Mouse (Mus musculus) ES-CJ7 (cell line): ENCODE data around the gene Egln1.

Experiments
- DNase-seq: peaks from one replicate; pipeline ENCODE4 v3.0.0; 2011; ENCODE audit warnings: low read depth, low spot score

Egln1 gene

GRCm38 (mm10) chr8:124949209-124950068, at the start of gene Egln1:
Gene Egln1, minus strand, starts transcription at chr8:124949324.
- peak; percentile 46 for DNase-seq

GRCm38 (mm10) chr8:124995776-124996175, 46.7 kb upstream of the Egln1 start:
- no peak for DNase-seq

GRCm38 (mm10) chr8:124991668-124991926, 42.5 kb upstream of the Egln1 start:
- DNase-seq = no peak

- DNase-seq = peak; percentile 40
These were observed 42.0 kb upstream of the Egln1 start for GRCm38 (mm10) chr8:124990923-124991667.

GRCm38 (mm10) chr8:124980828-124981227, 31.7 kb upstream of the Egln1 start:
- peak; percentile 64 for DNase-seq

GRCm38 (mm10) chr8:124980036-124980435, 30.9 kb upstream of the Egln1 start:
- DNase-seq = peak; percentile 76

GRCm38 (mm10) chr8:124978026-124978425, 28.9 kb upstream of the Egln1 start:
- DNase-seq = no peak

GRCm38 (mm10) chr8:124976211-124976610, 27.1 kb upstream of the Egln1 start:
- DNase-seq = peak; percentile 57

GRCm38 (mm10) chr8:124974254-124974653, 25.1 kb upstream of the Egln1 start:
- DNase-seq = no peak

GRCm38 (mm10) chr8:124973221-124973620, 24.1 kb upstream of the Egln1 start:
- DNase-seq = no peak

GRCm38 (mm10) chr8:124970312-124970933, 21.3 kb upstream of the Egln1 start:
- DNase-seq = peak; percentile 55

- DNase-seq = no peak
These were observed 15.8 kb upstream of the Egln1 start for GRCm38 (mm10) chr8:124964966-124965365.

GRCm38 (mm10) chr8:124963246-124963645, 14.1 kb upstream of the Egln1 start:
- DNase-seq = no peak

GRCm38 (mm10) chr8:124960226-124960880, 11.2 kb upstream of the Egln1 start:
- no peak for DNase-seq

GRCm38 (mm10) chr8:124959462-124960225, 10.5 kb upstream of the Egln1 start:
- DNase-seq = no peak

- DNase-seq = no peak
These were observed 5.5 kb upstream of the Egln1 start for GRCm38 (mm10) chr8:124954572-124955082.

- DNase-seq = no peak
These were observed 4.1 kb upstream of the Egln1 start for GRCm38 (mm10) chr8:124953188-124953587.

- DNase-seq = no peak
These were observed 1.7 kb upstream of the Egln1 start for GRCm38 (mm10) chr8:124950865-124951264.

GRCm38 (mm10) chr8:124950069-124950456, 939 bp upstream of the Egln1 start:
- no peak for DNase-seq

GRCm38 (mm10) chr8:124948733-124949111, 402 bp downstream of the Egln1 start:
- peak; percentile 36 for DNase-seq
